Mouse (Mus musculus): ENCODE results near the gene Ppp1r3g. TPM values are rescaled to one million over a fixed set of nuclear protein-coding genes. Genes with fewer than 3 reads are reported as not detected.
A peak's percentile ranks its signal among the peaks of the same experiment; 100 is the strongest.

The Ppp1r3g gene
- polyA plus RNA-seq, 1 experiment from 2014 or later = not detected

DNA sequence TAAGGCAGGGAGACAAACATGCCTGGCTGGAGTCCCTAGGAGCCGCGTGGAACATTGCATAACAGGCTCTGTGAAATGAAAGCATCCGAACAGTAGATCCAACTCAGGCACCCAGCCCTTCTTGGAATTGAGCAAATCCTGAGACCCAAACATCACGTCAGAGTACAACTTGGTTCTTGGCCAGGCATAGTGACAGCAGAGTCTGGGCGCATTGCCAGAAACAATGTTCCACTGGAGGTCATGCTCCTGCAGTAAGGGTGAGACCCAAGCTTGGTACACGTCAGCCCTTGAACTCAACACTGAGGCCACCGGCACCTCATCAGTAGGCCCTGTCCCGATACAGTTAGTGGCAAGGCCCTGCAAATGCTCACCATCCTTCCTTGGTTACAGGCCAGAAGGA, 35.4 kb downstream of the Ppp1r3g start:
- DNase-seq (ENCODE audit: low spot score) = no peak

GRCm38 (mm10) chr13:35995231-35995630, 36.6 kb downstream of the Ppp1r3g start:
- no peak for DNase-seq (ENCODE audit: low spot score)

DNA sequence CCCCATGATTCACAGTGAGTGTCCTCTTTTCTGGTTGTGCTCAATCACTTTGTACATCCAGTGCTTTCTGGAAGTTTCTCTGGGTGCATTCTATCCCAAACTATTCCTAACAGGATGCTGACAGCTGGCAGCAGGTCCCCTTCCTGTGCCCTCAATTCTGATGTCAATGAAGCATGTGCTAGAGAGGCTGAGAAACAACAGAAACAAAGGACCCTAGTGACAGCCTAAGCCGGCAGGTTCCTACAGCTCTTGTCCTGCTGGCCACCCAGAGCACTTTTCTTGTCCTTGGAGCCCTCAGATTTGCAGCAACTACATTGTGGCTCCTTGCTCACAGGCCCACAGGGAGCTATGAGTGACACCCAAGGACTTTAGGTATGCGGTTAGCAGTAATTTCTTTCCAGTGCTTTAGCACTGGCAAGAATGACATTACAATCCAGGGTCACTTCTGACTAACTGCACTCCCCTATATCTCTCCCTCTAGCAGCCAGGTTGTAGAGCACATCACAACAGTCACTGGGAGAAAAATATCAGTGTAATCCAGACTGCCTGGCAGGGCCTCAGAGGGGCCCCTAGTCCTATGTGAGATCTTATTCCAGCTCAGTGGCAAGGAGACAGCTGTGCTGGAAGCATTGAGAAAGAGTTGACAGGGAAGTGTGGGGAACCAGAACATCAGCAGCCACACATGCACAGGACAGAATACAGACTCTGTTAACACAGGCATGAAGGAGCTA, 37.2 kb downstream of the Ppp1r3g start:
- DNase-seq (ENCODE audit: low spot score) = no peak

- DNase-seq (ENCODE audit: low spot score) = no peak
Measured at GRCm38 (mm10) chr13:35997606-35998005, 39.0 kb downstream of the Ppp1r3g start.

GRCm38 (mm10) chr13:36000798-36001197, 42.2 kb downstream of the Ppp1r3g start:
- DNase-seq (ENCODE audit: low spot score) = no peak

- DNase-seq (ENCODE audit: low spot score) = no peak
Measured at GRCm38 (mm10) chr13:36009981-36010380, 51.3 kb downstream of the Ppp1r3g start.

DNA sequence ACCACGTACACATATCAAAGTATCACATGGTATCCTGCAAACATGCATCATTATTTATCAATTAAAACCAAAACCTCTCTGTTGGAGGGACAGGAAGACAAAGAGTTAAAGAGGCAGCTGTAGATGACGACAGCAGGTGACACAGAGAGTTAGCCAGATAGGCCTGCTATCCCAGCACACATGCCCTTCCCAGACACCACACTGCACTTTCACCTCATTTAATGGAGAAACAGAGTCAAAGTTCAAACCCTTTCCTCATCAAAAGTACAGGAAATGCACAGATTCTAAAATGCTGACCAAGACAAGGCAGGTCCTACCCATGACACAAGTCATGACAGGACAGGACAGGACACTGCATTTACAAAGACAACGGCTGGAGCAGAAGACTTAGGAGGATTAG, 57.0 kb downstream of the Ppp1r3g start:
- no peak for DNase-seq (ENCODE audit: low spot score)

DNA sequence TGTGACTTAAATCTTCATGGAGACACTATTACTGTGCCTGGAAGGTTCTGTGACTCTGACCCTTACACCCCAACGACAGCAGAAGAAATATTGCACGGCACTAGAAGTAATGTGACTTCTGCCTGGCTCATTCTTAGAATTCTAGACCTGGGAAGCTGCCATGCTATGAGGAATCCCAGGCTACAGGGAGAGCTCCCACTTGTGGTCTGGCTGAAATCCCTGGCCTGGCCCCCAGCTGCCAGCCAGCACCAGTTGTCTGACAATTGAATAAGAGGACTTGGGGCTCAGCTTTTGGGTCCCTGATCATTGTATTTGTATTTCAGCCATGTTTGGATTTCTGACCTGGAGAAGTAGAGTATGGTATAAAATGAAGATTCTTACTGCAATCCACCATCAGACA, 59.4 kb downstream of the Ppp1r3g start:
- no peak for DNase-seq (ENCODE audit: low spot score)

- DNase-seq (ENCODE audit: low spot score) = peak; percentile 77
Measured at GRCm38 (mm10) chr13:36019309-36020274, 61.0 kb downstream of the Ppp1r3g start.

Other genes starting within 250 kb of the Ppp1r3g start
- 17.9 and 18.5 TPM in 2 replicates for gene Rpp40, start 52.5 kb upstream of the Ppp1r3g start, polyA plus RNA-seq (2015; fragmentation: Nextera tagmentation; extraction: Ambion mirVana)
- 38.1 and 43.7 TPM in 2 replicates for gene Fars2, start 158.6 kb downstream of the Ppp1r3g start, polyA plus RNA-seq (2015; fragmentation: Nextera tagmentation; extraction: Ambion mirVana)
- 23.5 and 25.1 TPM in 2 replicates for gene Lyrm4, start 158.7 kb downstream of the Ppp1r3g start, polyA plus RNA-seq (2015; fragmentation: Nextera tagmentation; extraction: Ambion mirVana)